Mouse (Mus musculus) skeletal muscle tissue, adult 2 months (tissue): ENCODE results near the gene Slc43a2.

ENCODE experiments used
- DNase-seq: peaks from one replicate; pipeline ENCODE4 v3.0.0-alpha.2; 2012; ENCODE audit warnings: low read depth, low spot score

Gene Slc43a2

DNA sequence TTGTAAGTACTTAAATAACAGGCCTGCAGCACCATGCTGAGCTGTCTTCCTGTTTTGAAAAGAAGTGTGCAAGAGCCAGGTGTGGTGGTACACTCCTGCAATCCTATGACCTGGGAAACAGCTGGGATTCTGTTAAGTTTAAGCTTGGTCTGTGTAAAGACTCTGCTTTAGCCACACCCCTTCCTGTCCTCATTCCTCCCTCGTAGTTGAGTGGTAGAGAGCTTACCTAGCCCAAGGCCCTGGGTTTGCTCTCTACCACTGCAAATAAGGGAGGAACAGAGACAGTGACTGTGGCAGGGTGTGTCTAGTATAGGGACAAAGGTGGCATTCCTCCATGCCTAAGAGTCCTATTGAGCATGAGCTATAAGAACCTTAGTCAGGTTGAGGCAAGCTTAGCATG lies 73.8 kb downstream of the Slc43a2 start:
- DNase-seq, result no peak

DNA sequence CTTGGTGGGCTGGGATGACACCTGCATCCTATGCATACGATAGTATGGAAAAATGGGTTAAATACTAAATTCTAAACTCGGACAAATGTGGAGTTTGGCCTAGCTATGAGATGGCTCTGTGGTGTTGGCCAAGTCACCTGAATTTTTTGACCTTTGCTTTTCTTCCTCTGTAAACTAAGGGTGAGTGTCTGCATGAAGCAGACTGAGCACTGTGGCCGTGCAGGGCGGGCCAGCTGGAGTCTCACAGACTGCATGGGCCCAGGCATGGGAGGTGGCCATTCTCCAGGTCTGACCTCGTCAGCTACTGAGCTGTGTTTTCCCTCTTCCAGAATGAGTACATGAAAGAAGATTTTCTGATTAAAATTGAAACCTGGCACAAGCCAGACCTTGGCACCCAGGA lies 77.3 kb downstream of the Slc43a2 start:
- no peak for DNase-seq

DNA sequence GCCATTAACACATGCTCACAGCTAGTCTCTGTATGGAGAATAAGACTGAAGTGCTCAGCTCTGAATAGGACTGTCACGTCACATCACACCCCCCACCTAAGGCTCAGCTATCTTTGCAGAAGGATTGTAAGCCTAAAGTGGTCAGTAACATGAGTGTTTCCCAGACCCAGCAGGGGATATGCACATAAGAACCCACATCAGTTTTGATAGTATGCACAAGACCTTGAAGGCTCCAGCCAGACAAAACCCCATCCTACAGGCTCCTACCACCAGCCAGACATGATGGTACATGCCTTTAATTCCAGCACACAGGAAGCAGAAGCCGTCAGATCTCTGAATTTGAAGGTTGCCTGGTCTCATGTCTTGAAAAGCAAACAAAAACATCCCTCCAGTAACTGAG lies 78.5 kb downstream of the Slc43a2 start:
- DNase-seq, result no peak

DNA sequence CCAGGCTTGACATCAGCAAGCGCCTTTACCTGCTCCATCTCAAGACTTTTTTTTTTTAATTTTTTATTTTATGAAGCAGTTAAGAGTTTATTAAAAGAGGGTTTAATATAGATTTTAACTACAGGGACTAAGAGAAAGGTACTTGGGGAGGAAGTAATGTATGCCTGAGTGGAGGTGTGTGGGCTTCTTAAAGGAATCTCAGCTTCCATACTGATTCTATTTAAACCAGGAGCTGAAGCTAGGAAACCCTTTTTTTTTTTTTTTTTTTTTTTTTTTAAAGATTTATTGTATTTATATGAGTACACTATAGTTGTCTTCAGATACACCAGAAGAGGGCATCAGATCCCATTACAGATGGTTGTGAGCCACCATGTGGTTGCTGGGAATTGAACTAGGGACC lies 83.3 kb downstream of the Slc43a2 start:
- DNase-seq, result no peak

DNA sequence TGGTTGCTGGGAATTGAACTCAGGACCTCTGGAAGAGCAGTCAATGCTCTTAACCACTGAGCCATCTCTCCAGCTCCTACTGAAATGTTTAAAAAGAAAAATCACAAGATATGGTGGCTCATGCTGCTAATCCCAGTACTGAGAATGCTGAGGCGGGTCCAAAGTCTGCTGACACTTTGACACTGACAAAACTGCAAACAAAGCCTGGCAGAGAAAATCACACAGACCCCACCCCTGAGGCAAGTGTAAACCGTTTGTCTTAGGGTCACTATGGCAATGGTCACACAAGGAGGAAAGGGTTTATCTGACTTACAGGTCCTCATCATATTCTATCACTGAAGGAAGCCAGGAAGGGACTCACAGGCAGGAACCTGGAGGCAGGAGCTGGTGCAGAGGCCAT lies 84.1 kb downstream of the Slc43a2 start:
- DNase-seq, result no peak

DNA sequence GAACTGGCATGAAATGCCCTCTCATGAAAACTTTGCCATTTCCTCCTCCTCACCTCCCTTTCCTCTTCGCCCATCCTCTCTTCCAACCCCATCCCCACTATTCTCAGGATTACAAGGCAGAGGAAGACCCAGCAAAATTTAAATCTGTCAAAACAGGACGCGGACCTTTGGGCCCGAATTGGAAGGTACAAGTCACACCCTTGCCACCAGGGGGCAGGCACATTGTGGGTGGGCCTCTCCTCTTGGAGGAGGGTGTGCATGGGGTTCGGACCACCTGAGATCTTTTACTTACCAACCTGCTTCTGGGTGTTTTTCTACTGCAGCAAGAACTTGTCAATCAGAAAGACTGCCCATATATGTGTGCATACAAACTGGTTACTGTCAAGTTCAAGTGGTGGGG lies 87.6 kb downstream of the Slc43a2 start:
- DNase-seq, result no peak

DNA sequence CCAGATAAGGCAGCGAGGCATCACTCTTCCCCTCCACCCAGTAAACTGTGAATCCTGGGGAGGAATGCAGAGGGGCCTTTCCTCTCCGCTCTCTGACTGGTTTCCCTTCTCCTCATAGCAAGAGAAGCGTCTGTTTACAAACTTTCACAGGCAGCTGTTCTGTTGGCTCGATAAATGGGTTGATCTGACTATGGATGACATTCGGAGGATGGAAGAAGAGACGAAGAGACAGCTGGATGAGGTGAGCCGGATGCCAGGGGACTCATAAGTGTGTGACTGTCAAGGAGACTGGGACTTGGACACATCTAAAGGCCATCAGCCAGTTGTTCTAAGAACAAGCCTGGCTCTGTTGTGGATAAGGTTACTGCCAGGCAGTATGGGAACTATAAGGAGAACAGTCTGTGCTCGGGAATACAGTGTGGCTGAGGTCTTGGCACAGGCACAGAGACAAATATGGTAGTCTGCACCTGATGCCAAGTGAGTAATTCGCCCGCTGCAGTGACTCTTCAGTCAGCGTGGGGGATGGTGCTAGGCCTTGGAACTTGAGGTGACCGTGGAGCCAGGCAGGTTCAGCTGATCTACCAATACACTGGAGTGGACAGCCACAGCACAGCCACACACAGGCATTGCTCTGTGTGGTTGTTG lies 88.8 kb downstream of the Slc43a2 start:
- peak; percentile 95 for DNase-seq

DNA sequence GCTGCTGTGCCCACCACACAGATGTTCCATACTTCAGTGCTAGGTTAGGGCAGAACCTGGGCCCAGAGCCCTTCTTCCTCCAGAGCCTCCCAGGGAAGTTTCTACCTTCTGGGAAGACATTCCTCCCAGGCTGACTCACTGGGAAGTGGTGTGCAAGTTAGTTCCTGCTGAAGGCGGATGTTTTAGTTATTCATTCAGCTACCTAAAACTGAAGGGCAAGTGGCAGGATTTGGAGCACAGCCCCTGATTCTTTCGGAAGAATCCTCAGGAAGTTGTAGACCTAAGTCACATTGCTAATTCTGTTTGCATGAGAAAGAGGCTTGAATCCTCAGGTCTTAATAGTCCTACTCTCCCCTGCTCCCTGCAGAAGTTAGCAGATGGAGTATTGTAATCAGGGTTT lies 89.9 kb downstream of the Slc43a2 start:
- no peak for DNase-seq

DNA sequence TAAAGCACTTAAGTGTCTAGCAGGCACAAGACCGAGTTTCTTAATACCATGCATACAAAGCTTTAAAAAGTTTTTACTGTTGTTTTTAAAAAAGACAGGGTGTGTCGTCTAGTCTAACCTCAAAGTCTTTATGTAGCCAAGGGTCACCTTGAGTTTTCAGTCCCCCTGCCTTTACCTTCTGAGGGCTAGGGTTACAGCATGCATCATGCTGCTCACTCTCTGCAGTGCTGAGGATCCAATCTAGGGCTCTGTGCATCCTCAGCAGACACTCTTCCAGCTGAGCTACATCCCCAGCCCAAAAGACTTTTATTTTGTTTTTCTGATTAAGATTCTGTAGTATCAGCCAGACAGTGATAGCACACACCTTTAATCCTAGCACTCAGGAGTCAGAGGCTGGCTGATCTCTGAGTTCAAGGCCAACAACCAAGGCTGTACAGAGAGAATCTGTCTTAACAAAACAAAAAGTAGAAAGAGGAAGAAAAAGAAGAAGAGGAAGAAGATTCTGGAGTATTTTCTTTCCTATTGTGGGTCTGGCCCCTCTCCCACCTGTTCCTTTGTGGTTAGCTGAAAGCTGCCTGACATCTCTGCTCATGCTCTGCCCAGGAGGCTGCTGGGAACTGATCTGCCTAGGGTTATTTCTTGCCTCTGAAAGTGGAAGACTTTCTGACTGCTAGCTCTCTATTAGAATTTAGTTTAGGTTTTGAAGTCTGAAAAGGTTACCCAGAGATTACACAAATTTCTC lies 91.3 kb downstream of the Slc43a2 start:
- no peak for DNase-seq

DNA sequence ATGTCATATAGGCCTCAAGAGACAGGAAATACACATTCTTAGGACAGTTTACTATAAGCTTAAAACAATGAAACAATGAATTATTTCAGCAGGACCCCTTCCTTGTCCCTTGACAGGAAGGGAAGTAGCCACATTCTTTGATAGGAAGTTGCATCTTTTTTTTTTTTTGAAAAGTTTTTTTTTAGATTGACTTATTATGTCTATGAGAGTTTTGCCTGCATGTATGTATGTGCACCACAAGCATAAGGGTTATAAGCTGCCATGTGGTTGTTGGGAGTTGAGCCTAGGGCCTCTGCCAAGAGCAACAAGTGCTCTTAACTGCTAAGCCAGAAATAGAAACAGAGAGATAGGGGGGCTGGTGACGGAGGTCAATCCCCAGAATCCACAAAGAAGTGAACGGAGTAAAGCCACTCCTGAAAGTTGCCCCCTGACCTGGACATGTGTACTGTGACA lies 92.6 kb downstream of the Slc43a2 start:
- DNase-seq, result no peak

DNA sequence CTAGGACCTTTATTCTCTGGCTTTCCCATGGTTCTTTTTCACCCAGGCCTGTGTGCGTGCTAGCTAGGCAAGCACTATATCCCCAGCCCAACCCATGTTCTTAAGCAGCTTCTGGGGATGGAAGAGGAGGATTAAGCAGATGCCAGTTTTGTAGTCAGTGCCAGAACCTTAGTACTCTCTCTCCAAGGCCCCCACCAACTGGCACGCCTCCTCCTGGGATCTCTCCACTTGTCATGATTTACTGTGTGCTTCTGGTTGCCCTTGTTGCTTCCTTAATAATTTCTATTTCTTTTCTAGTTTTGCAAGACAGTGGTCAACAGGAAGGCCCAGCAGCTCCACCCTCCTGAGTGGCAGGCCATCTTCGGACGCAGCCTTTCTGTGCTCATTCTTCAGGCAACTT lies 94.3 kb downstream of the Slc43a2 start:
- DNase-seq, result no peak
